Mouse (Mus musculus) embryonic fibroblast, embryonic 13.5 days (primary cell): ENCODE measurements around the gene Gpsm2.

Experiments used
- CTCF ChIP-seq: IDR thresholded peaks from 2 replicates; pipeline ENCODE4 v1.5.1; 2011; ENCODE audit warnings: mild to moderate bottlenecking, control low read depth, low read length, moderate library complexity, borderline replicate concordance; ENCODE audit not compliant: insufficient read depth
- POLR2A ChIP-seq: IDR thresholded peaks from 2 replicates; pipeline ENCODE4 v1.6.1; 2011; ENCODE audit warnings: low read depth, mild to moderate bottlenecking, control low read depth, low read length, moderate library complexity

DNA sequence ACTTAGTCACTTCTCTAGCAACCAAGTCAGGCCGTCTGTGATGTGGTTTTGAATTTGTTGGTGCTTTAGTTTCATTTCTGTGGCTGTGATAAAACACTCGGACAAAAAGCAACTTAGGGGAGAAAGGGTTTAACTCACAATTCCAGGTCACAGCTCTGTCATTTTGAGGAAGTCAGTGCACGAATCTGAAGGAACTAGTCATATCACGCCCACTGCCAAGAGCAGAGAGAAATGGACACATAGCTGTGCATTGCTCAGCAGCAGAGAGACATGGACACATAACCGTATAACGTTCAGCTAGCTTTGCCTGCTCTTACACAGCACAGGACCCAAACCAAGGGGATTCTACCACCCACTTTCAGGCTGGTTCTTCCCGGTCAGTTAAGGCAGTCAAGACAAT is 4.3 kb upstream of the Gpsm2 start:
- no peak for TF ChIP-seq POLR2A
- TF ChIP-seq CTCF, result no peak
